Mouse (Mus musculus) ES-Bruce4 (cell line): ENCODE results near the gene Arnt2.

Experiments used
- CTCF ChIP-seq: IDR thresholded peaks from one replicate; pipeline ENCODE4 v1.8.1; 2011; ENCODE audit warnings: low read depth, low read length
- EP300 ChIP-seq: IDR thresholded peaks from 2 replicates; pipeline ENCODE4 v1.6.1; 2011; ENCODE audit warnings: low read depth, low read length; ENCODE audit not compliant: insufficient read depth
- POLR2A ChIP-seq: IDR thresholded peaks from one replicate; pipeline ENCODE4 v1.8.1; 2011; ENCODE audit warnings: low read length; ENCODE audit not compliant: insufficient read depth

GRCm38 (mm10) chr7:84362711-84363110 lies 47.3 kb downstream of the Arnt2 start:
- TF ChIP-seq CTCF (no peak), EP300 (no peak), POLR2A (no peak)
